Mouse (Mus musculus) kidney, postnatal 0 days (tissue): ENCODE results near the gene Tcp10a. TPM values are rescaled to one million over a fixed set of nuclear protein-coding genes. Genes with fewer than 3 reads are reported as not detected.

Source experiments
- polyA plus RNA-seq: library from polyadenylated mRNA; unstranded; fragments of >200 nt; fragmentation: Nextera tagmentation; extraction: Ambion mirVana; gene quantifications from 2 replicates; pipeline ENCODE4 v1.2.1, GENCODE M21; 2015

Gene Tcp10a
- polyA plus RNA-seq, 1 experiment from 2014 or later = not detected

Other genes with a start within 250 kb of the Tcp10a start
- gene Rps6ka2, start 154.5 kb upstream of the Tcp10a start, polyA plus RNA-seq = 8.4 and 8.8 TPM in 2 replicates
- gene Ttll2, start 28.1 kb downstream of the Tcp10a start, polyA plus RNA-seq = not detected in 2 replicates
- gene Gm49630, start 47.3 kb downstream of the Tcp10a start, polyA plus RNA-seq = not detected in 2 replicates
- gene Unc93a2, start 60.8 kb downstream of the Tcp10a start, polyA plus RNA-seq = not detected in 2 replicates